Mouse (Mus musculus): Measurements from ENCODE around the gene Zfp583.
A peak's percentile ranks its signal among the peaks of the same experiment; 100 is the strongest.

The Zfp583 gene

GRCm38 (mm10) chr7:6285842-6286705 is 45.0 kb downstream of the Zfp583 start, which contains the start of gene Zfp667:
TSS of gene Zfp667 (plus strand) at chr7:6286579.
- DNase-seq (ENCODE audit: low spot score in 2 of 2), result peak; percentile 98 to 99

DNA sequence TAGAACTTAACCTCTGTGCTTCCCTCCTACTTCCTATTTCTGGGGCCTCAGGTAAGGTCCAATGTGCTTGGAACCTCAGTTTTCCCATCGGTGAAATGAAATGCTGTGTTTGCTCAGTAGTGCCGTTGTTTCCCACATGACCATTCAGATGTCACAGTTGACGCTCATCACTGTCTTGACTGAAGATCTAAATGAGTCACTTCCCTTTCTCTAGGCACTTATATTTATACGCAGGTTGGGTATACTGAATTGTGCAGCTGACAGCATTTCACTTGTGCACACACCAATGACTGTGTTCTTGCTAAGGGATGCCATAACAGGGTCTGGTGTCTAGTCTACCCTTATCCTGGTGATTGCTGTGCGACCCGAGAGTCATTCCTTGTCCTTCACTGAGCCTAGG is 45.7 kb downstream of the Zfp583 start:
- no peak for DNase-seq (ENCODE audit: low spot score in 2 of 2)

DNA sequence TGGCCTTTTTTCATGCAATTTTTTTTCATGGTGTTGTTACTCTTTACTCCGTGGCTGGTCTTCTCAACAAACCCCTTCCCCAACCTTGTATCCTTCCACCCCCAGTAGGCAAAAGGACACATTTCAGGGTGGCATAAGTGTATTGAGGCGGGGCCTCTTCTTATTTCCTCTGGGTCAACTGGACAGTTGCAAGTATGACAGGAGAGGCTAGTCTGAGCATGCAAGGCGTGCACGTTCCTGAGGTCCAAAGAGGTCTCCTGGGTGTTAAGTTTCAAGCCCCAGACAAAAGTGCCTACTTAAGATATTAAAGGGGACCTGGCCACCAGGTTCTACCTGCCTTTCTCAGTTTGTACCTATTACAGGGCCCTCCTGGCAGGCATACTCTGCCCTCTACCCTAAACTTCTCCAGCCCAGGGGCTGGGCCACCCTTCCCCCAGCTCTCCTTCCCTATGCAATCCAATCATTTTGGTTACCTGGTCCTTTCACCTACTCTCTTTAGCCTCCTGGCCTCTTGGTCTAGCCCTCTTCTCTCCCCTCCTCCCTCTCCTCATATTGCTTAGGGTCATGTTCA is 46.6 kb downstream of the Zfp583 start:
- peak in 1 of 2 experiments; percentile 17 for DNase-seq (ENCODE audit: low spot score in 2 of 2)

DNA sequence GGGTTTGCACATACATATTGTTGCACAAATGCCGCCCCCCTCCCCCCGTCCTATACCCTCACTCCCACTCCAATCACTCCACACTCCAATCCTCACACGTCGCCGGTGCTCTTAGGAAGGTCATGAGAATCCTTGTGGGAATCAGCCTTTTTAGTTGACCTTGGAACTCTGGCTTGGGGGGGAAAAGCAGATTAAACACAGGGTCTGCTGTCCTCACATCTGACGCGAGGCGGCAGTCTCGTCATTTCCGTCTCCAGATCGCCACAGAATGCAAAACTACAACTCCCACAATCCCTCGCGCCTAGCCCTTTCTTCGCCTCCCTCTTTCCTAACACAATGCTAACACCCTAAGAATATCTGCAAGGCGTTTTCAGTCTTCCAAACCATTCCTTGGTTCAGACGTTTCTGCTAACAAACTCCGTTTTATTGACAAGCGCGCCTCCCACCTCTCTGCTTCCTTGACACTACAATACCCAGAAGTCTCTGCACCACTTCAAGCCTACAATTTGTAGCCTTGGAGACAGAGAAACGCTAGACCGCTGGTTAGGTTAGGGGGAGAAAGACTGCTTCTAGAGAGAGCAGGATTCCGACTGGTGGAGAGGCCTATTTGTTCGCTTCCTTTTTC is 47.5 kb downstream of the Zfp583 start:
- peak; percentile 66 to 82 for DNase-seq (ENCODE audit: low spot score in 2 of 2)

GRCm38 (mm10) chr7:6282749-6283148 is 48.3 kb downstream of the Zfp583 start:
- DNase-seq (ENCODE audit: low spot score in 2 of 2), result peak; percentile 61 to 79

DNA sequence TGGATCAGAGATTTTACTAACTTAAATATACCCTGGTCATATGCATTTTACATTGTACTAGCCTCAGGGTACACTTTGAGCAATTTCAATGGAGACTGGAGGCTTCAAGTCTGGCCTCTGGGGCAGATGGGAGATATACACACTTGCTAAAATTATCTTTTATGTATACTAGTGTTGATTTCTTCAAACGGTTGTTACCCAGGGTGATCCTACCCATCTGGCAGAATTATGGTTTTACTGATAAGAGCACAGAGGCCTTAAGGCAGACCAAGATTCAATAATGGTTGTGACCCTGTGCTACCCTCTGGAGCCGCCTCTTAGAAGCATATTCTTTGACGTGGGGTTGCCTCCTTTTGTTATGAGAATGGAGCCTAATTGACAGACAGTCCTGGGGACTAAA is 53.2 kb downstream of the Zfp583 start:
- DNase-seq (ENCODE audit: low spot score in 2 of 2), result no peak

GRCm38 (mm10) chr7:6265695-6266094 is 65.4 kb downstream of the Zfp583 start:
- no peak for DNase-seq (ENCODE audit: low spot score in 2 of 2)
